Mouse (Mus musculus) gonadal fat pad, adult 2 months (tissue): ENCODE results near the gene Sptbn4. TPM values are rescaled to one million over a fixed set of nuclear protein-coding genes. Genes with fewer than 3 reads are reported as not detected.
A peak's percentile ranks its signal among the peaks of the same experiment; 100 is the strongest.

ENCODE experiments used
- DNase-seq: peaks from one replicate; pipeline ENCODE4 v3.0.0-alpha.2; 2012; ENCODE audit warnings: low read depth
- polyA plus RNA-seq: library from polyadenylated mRNA; depleted of rRNA; stranded (reverse); fragments of >200 nt; gene quantifications from 2 replicates; pipeline ENCODE4 v1.2.3, GENCODE M21; 2012

Gene Sptbn4
- polyA plus RNA-seq, 1 experiment = 0.23 TPM

DNA sequence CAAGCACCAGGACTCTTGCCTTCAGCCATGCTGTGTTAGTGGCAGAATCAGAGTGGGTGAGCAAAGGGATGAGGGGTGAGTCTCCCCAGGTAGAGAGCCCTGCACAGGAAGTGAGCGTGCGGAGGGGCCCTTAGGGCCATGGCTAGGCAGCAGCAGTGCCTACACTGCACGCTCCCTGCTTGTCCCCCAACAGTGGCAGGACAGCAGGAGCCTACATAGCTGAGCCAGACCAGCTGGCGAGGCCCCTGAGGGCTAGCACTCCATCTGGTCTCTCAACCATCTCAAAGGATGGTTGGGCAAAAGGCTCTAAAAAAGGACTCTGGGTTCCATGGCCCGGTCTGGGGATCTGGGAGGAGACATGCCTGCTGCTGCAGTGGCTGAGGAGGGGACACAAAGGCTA, 63.4 kb downstream of the Sptbn4 start:
- DNase-seq = no peak

DNA sequence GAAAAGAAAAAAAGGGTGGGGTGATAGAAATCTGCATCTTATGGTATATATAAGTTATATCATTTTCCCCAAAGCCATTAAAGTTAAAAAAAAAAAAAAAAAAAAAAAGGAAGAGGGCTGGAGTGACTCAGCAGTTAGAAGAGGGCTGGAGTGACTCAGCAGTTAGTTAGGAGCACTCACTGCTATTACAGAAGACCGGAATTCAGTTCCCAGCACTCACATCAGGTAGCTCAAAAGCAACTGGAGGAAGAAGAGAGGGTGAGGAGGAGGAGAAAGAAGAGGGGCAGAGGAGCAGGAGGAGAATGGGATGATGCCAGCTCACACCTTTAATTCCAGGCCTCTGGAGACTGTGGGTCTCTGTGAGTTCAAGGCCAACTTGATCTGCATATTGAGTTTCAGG, 64.3 kb downstream of the Sptbn4 start:
- DNase-seq = no peak

DNA sequence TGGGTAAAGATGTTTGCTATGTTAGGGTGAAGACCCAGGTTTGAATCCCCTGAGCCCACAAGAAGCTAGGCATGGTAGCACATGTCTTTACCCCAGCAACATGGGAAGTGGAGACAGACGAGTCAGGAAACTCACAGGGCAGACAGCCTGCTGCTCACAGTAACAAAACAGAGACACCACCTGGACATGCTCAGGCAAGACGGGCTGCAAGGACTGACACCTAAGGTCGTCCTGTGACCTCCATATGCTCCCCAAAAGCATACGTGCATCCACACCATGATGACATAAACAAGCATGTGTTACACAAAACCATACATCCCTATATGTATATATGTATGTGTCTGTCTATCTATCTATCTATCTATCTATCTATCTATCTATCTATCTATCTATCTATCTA, 65.9 kb downstream of the Sptbn4 start:
- no peak for DNase-seq

DNA sequence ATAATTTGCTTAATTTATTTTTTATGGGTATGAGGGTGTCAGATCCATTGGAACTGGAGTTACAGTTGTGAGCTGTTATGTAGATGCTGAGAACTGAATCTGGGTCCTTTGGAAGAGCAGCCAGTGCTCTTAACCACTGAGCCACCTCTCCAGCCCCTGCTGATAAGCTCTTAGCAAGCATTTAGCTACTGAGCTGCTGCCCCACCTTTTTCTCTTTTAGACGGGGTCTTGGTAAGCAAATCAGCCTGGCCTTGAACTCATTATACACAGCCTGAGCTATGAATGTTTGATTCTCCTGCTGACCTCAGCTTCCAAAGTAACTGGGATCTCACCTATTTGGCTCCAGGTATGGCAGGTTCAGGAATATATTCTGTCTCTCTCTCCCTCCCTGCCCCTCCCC, 66.5 kb downstream of the Sptbn4 start:
- DNase-seq = no peak

DNA sequence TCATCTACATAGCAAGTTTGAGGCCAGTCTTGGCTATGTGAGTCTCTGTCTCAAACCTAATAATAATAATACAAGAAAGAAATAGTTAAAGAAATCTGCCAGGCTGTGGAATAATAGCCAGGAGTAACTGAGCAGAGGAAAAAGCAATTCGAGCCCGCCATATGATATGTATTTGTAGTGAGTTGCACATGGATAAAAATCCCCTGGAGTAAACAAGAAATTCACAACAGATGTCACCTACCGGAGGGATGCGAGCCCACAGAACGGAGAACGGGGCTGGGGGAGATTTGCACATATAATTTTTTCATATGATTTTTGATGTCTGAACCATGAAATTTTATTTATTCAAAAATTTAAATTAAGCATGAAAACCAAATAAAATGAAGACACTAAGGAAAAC, 67.7 kb downstream of the Sptbn4 start:
- no peak for DNase-seq

DNA sequence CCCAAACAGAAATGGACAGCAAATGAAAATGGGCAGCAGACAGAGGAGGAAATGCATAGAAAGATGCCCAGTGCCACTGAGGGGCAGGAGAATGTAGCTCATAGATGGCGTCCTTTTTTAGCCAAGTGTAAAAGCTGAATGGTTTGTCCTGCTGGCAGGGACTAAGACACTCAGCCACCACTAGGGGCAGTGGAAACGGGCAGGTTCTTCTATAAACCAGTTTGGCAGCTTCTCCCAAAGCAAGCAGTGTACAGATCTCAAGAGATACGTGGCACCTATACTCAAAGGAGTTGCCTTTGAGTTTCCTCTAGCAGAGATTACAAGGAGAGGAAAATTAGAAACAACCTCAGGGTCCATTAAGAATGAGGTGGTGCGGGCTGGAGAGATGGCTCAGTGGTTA, 69.1 kb downstream of the Sptbn4 start:
- DNase-seq = no peak

DNA sequence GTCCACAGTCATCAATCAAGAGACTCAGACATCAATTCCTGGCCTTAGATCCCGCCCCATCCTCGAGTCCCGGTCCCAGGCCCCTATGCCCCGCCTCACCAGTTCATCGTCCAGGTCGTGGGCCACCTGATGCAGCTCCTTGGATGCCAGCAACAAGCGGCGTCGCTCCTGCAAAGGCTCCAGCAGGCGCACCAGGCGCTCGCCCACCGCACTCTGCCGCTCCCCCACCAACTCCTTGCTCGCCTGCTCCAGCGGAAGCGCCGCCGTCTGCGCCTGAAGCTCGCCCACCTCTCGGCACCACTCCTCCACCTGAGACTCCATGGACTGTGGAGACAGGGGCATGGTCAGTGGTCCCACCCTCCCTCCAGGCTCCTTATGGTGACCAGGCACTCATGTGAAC, 72.2 kb downstream of the Sptbn4 start:
- DNase-seq = no peak

DNA sequence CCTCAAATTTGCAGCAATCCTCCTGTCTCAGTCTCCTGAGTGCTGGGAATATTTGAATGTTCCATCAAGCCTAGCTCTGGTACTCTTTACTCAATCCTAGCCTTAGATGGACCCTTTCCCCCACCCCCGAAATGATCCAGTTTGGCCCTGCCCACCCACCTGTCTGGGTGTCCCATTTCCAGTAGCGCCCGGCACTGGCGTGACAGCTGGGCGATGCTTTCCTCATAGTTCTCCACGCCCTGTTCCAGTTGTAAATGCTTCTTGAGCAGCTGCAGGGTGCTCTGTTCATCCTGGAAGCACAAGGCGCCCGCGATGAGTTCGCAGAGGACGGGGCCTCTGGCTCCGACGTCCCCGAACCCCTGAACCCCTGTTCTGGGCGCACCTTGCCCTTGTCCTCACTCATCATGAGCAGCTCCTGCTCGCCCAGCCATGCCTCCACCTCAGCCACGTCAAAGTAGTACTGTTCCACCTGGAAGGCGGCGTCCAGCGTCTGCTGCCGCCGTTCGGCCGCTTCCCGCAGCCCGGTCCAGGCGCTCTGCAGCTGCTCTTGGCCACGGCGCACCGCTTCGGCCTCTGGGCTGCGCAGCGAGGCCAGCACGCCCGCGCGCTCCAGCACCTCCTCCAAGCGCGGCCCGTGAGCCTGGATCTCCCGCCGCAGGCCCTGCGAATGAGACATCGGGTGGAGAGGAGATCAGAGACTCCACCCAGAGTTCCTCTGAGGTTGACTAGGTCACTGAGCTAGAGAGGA, 75.6 kb downstream of the Sptbn4 start:
- no peak for DNase-seq

DNA sequence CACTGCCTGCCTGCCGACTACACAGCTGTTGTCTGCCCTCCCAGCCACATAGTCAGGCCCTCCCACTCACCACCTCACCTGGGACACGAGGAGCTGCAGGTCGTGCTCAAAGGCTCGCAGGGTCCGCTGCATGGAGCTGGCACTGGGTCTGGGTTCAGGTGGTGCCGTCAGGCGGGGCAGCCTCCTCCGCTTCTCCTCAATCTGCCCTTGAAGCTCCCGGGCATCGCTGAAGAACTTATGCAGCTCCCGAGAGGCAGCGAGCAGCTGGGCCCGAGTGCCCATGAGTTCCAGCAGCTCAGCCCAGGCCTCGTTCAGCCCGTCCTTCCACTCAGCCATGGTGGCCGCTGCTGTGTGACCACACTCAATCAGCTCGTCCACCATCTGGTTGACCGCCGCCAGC, 78.4 kb downstream of the Sptbn4 start:
- DNase-seq = no peak

DNA sequence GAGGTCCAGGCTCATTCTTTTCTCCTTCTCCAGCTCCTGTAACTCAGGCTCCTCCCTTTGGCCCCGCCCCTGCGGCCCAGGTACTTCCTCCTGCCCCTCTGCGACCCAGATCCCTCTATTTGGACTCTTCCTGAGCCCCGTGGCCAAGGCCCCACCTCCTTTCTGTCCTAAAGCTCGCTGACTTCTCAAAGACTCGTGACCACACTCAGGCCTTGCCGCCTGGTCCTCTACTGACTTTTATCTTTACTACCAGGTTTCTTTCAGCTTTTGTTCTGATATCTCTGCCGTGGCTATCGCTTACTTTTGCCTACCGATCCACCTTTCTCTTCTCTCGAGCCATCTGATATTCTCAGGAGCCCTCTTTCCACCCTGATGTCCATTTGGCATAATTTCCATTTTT, 79.5 kb downstream of the Sptbn4 start:
- no peak for DNase-seq

DNA sequence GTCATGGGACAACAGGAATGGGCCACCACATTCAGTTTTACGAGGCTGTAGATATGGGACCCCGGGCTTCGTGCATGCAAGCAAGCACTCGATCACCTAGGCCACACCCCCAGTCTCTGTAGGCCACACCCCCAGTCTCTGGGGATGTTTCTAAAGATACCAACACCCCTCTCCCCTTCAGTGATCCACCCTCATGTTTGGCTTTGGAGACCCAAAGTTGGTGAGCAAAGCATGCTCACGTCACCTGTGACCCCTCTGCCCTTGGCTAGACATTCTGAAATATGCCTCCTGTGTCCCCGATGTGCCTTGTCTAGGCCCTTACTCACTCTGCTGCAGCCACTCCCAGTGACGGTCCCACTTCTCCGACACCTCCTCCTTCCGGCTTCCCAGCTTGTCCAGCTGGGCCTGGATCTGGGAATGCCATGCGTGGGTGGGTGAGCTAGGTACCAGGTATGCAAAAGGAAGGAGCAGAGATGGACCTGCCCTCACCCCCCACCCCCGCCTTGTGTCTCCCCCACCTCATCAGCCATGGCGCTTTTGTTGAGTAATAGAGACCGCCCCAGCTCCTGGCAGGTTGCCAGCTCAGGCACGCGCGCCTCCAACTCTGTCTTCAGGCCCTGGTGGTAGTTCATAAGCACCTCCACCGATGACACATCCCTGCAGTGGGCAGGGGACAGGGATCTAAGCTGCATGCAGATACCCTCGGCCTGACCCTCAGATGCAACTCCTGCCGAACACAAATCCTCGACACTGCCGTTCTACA, 81.2 kb downstream of the Sptbn4 start:
- no peak for DNase-seq

DNA sequence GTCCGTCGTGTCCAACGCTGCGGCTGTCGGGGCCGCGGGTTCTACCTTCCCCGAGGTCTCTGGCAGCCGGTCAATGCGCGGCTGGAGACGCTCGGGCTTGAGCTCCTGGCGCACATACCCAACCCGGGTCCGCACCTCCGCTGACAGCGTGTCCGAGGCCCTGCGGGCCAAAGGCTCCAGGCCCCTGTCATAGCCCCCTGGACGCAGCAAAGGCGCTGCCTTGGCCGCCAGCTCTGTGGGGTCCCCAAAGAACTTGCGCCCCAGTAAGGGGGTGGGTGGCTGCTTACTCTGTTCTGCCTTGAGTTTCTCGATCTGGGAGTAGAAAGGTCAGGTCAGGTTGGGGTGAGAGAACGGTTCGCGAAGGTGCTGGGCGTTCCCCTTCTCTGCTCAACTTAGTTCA, 83.1 kb downstream of the Sptbn4 start:
- DNase-seq = no peak

DNA sequence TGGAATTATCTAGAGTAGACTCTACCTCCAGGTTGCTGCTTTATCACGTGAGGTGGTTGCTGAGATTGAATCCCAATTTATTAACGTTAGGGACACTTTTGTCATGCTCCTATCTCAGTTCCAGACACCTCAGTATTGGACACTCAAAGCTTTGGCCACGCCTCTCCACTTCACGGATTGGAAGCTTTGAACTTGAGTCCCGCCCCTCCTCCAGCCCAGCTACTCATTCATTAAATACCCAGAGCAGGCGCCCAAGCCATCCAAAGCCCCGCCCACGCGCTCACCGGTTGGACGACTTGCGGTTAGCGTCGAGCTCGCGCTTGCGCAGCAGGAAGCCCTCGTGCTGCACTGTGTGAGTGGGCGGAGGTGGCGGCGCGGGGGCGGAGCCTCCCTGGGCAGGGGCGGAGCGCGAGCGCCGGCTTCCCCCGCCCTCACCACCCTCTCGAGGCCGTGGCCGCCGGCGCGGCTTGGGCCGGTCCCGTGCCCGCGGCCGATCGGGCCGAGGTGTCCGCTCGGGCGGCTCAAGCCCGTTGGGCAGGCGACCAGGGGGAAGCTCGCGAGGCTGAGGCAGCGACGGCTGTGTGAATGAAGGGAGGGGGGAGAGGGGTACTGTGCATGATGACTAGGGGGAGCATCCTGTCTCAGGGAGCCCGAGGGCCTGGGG, 86.1 kb downstream of the Sptbn4 start:
- peak; percentile 79 for DNase-seq

DNA sequence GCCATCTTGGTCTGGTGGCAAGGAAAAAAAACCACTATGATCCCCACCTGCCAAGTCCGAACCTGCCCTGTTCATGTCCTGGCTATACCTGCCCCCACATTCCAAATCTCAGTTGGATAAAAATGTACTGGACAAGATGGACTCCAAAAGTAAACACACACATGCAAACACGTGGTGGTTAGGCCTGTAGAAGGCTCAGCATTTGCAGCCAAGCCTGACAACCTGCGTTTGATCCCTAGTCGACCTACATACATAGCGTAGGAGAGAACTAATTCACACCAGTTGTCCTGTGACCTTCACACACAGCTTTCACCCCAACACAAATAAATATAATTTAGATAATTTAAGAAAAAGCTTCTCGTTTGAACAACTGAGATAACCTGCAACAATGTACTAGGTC, 86.7 kb downstream of the Sptbn4 start:
- DNase-seq = no peak

DNA sequence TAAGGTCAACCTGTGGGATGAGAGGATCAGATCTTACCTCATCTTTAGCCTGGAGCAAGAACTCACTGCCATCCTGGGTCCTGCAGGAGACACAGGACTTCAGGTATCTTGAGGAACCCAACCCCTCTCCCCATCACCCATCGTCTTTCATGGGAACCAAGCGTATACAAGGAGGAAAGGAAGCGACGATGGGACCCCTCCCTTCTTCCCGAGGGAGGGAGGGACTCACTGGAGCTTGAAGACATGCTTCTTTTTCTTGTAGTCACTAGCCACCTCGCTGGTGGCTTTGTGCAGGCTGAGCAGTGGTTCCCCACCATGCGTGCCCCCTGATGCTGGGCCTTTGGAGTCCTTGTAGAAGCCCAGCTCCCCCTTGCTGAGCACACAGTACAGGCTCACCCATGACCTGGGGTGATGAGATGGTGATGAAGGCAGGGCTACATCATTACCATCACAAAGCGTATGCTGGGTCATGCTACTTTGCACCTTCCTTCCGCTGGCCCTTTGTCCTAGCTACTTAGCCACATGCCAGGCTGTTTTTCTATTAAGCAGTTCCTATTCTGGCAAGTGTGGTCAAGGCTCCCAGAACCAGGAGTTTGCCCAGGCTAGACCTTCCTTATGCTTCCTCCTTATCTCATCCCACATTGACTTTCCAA, 87.7 kb downstream of the Sptbn4 start:
- no peak for DNase-seq

DNA sequence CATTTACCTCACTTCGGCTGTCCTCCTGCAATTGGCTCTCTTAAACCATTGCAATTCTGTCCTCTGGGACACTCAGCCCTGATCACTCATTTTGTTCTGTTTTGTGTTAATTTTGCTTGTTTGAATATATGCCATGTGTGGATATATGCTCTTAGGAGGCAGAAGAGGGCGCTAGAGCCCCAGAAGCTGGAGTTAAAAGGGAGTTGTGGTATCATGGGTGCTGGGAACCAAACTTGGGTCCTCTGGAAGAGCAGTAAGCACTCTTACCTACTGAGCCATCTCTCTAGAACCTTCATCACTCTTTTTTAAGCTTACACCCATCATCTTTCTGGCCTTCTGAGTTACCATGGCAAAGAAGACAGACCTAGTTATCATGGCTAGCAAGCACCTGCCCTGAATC, 88.3 kb downstream of the Sptbn4 start:
- no peak for DNase-seq

DNA sequence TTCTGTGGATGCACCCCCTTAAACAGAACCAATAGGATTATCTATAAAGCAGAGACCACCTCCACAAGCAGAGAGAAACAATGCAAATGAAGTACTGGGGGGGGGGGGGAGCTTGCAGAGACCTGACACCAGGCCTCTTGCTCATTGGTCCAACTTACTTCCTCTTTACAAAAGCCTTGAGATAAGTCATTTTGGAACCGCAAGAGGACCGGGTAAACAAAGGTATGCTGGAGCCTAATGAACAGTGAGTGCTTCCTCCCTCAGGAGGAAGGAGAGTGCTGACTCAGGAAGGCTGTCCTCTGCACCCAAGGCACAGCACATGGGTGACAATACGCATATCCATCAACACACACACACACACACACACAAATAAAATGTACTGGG, 89.9 kb downstream of the Sptbn4 start:
- DNase-seq = no peak

DNA sequence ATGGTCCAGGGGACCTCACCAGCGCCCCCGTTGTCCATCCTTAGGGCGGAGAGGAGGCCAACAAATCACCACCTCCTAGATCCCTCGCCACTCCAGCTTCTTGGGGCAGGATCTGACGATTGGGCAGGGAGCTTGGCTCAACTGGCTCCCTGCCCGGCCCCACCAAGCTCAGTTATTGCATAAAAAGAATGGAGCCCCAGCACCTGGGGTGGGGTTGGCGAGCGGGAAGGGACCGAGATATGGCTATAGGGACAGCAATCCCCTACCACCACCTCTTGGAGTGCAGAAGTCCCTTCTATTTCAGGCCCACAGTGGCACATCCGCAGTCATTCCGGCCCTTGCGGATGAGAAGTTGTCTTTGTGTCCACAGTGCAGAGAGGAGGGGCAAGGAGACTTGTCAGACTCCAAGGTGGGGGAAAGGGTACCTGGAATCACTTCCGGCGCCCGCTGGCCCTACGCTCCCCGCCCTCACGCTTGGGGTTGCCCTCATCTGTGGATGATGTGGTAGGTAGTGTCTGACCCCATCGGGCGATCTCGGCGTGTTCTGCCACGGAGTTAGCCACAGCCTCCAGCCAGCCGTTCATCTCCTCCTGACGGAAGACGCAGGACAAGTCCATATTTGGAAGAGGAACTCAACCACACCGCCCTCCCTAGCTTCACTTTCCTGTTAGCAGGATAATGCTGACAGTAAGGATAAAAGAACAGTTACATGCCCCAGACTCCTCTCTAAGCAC, 90.5 kb downstream of the Sptbn4 start, which contains the start of gene Gm20479:
TSS of gene Gm20479 (minus strand) at position 559 of the 734 bp plus-strand sequence.
- no peak for DNase-seq

DNA sequence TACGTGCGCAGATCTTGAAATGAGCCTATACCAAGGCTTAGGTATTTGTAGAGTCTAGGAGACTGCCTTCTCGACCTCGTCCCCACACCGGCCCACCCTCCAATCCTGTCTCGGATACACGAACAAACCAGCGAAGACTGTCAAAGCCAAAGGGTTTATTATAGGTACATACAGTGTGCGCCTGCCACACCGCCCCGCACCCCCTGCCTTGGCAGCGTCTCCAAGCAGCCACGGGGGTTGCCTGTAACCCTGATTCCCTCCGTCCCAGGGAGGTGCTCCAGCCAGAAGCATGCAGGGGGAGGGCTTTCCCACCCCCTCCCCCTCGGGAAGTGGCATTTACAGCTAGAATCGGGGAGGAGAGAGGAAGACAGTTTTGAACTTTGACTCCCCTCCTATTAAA, 91.2 kb downstream of the Sptbn4 start:
- no peak for DNase-seq

DNA sequence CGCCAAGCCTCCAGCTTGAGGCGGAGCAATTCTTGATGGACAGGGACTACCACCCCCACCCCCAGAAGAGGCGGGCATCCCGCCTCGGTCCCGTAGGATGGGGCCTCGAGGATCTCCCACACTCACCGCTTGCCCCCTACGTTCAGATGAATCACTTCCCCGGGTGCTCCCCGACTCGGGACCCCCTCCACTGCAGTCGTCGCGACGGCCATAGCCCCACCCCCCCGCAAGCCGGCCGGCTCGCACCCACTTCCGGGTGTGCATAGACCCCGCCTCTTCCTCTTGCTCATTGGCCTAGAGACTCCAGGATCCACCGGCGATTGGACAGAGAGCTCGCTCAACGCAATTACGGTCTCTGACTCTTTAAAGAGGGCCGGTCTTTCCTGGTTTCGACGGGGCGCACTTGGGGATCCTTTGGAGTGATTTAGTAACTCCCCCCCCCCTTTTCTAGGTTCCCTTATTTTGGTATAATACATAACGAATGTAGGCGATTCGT, 91.7 kb downstream of the Sptbn4 start, which contains the start of gene Shkbp1:
TSS of gene Shkbp1 (minus strand) at position 275 of the 496 bp plus-strand sequence.
- no peak for DNase-seq

DNA sequence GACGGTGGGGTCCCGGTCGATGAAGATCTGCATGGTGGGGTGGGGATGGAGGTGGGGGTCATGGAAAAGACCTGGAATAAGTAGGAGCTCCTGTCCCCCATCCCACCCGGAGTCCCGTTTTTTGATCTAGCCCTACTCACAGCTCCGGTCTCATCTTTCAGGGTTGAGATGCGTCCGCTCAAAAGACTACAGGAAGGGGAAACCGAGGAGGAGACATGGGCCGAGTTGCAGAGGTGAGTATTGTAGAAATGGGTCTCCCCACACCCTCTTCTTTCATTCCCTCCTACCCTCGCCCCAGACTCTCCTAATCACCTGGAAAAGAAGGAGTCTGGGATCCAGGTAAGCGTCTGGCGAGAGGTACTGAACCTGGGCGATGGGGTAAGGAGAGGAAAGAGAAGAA, 92.2 kb downstream of the Sptbn4 start:
- no peak for DNase-seq
